In genomic region chr3:101709379-101709970, GRCm38 (mm10) we compare ENCODE assay signal across 9 mouse cellular contexts.
A peak's percentile ranks its signal among the peaks of the same experiment; 100 is the strongest.
DNase-seq lines count a peak whose midpoint lies in the region; ATAC-seq and TF ChIP-seq lines count a peak whose summit lies in the region.
"Had no signal": no experiment of that assay in that cellular context is flagged by ENCODE, and none has a peak within 500 bp of the region (broad histone marks: within the 10 kb centered on the region; RNA-seq: fewer than 3 reads in every experiment).

No protein-coding gene starts in this region.

- no peak overlapping the region for H3K9ac ChIP-seq in midbrain, embryonic 13.5 days (replicated peaks)
- H3K9ac ChIP-seq in midbrain, embryonic 15.5 days: no peak overlapping the region
- H3K9ac ChIP-seq in heart, embryonic 11.5 days (ENCODE audit: low read depth, low read length): no peak overlapping the region
- H3K9ac ChIP-seq in stomach, postnatal 0 days (ENCODE audit: low read length): no peak overlapping the region
- H3K9ac ChIP-seq: liver, embryonic 14.5 days had no signal

- DNase-seq in kidney, adult 8-10 months: peak; percentile 50 to 64
- peak; percentile 84 for DNase-seq in stomach, postnatal 0 days (ENCODE audit: low spot score)
- DNase-seq in left cerebral cortex, postnatal 25 days (ENCODE audit: low spot score in 2 of 2): no peak
- DNase-seq in layer of hippocampus, adult 9-11 months: no peak
- no peak for DNase-seq in gastrocnemius, adult 18-20 months (ENCODE audit: low spot score)

- peak overlapping the region; percentile 1; the same call in 1 of the 2 replicates for H3K27ac ChIP-seq in midbrain, embryonic 13.5 days
- no peak overlapping the region for H3K27ac ChIP-seq in midbrain, embryonic 15.5 days
- peak overlapping the region; percentile 47; the same call in 1 of the 2 replicates for H3K27ac ChIP-seq in heart, embryonic 11.5 days (ENCODE audit: low read depth, low read length)
- peak overlapping the region; percentile 79 for H3K27ac ChIP-seq in stomach, postnatal 0 days (replicated peaks)
- H3K27ac ChIP-seq: liver, embryonic 14.5 days had no signal

- intact Hi-C loops in left cerebral cortex, postnatal 25 days (cut with DNase I): no loop called here

- WGBS in midbrain, embryonic 13.5 days: 77% methylated on average over 12 of the region's 12 CpGs
- WGBS in midbrain, embryonic 15.5 days: 74% methylated on average over 12 of the region's 12 CpGs
- WGBS in heart, embryonic 11.5 days (ENCODE audit: insufficient replicate concordance): 43% methylated on average over 12 of the region's 12 CpGs
- WGBS in stomach, postnatal 0 days: 50% methylated on average over 12 of the region's 12 CpGs

- H3K4me3 ChIP-seq in midbrain, embryonic 13.5 days (replicated peaks): no peak overlapping the region
- H3K4me3 ChIP-seq in midbrain, embryonic 15.5 days: no peak overlapping the region
- no peak overlapping the region for H3K4me3 ChIP-seq in heart, embryonic 11.5 days (ENCODE audit: low read depth, low read length)
- no peak overlapping the region for H3K4me3 ChIP-seq in stomach, postnatal 0 days (ENCODE audit: low read depth, low read length)

- TF ChIP-seq EP300 in stomach, postnatal 0 days (optimal IDR thresholded peaks at IDR 0.05): no peak

- H3K4me1 ChIP-seq in midbrain, embryonic 13.5 days (replicated peaks): peaks cover 39% of the 10 kb centered on the region
- peaks cover 32% of the 10 kb centered on the region for H3K4me1 ChIP-seq in midbrain, embryonic 15.5 days
- peaks cover 67% of the 10 kb centered on the region for H3K4me1 ChIP-seq in heart, embryonic 11.5 days (ENCODE audit: control insufficient read depth, insufficient read depth, low read length)
- peaks cover 12% of the 10 kb centered on the region for H3K4me1 ChIP-seq in stomach, postnatal 0 days (replicated peaks; ENCODE audit: control insufficient read depth, insufficient read depth)

- no peak overlapping the region for H3K4me2 ChIP-seq in midbrain, embryonic 13.5 days (replicated peaks)
- no peak overlapping the region for H3K4me2 ChIP-seq in midbrain, embryonic 15.5 days
- no peak overlapping the region for H3K4me2 ChIP-seq in heart, embryonic 11.5 days
- H3K4me2 ChIP-seq in stomach, postnatal 0 days (replicated peaks; ENCODE audit: low read depth): no peak overlapping the region

- no peaks in the 10 kb centered on the region for H3K36me3 ChIP-seq in midbrain, embryonic 13.5 days
- H3K36me3 ChIP-seq in midbrain, embryonic 15.5 days (replicated peaks): no peaks in the 10 kb centered on the region
- no peaks in the 10 kb centered on the region for H3K36me3 ChIP-seq in heart, embryonic 11.5 days (ENCODE audit: control insufficient read depth, insufficient read depth, low read length)
- no peaks in the 10 kb centered on the region for H3K36me3 ChIP-seq in stomach, postnatal 0 days (ENCODE audit: control insufficient read depth, insufficient read depth, low read length)

- TF ChIP-seq CTCF in stomach, postnatal 0 days (IDR thresholded peaks at IDR 0.05; ENCODE audit: low read depth): no peak

- 0 out of 2 replicates have a peak, but pooled peaks cover 2% of the 10 kb centered on the region for H3K27me3 ChIP-seq in midbrain, embryonic 13.5 days
- H3K27me3 ChIP-seq in midbrain, embryonic 15.5 days (replicated peaks): no peaks in the 10 kb centered on the region
- H3K27me3 ChIP-seq in heart, embryonic 11.5 days (ENCODE audit: control insufficient read depth, insufficient read depth, low read length): no peaks in the 10 kb centered on the region
- H3K27me3 ChIP-seq in stomach, postnatal 0 days (ENCODE audit: control insufficient read depth, insufficient read depth, low read length): no peaks in the 10 kb centered on the region

- ATAC-seq in midbrain, embryonic 13.5 days: no peak
- ATAC-seq in midbrain, embryonic 15.5 days (replicated peaks): no peak
- no peak for ATAC-seq in heart, embryonic 11.5 days (replicated peaks; ENCODE audit: insufficient number of reproducible peaks, low FRiP score, low TSS enrichment)
- peak; percentile 94 for ATAC-seq in stomach, postnatal 0 days (ENCODE audit: low FRiP score, low TSS enrichment)

- H3K9me3 ChIP-seq in midbrain, embryonic 13.5 days: no peaks in the 10 kb centered on the region
- no peaks in the 10 kb centered on the region for H3K9me3 ChIP-seq in midbrain, embryonic 15.5 days
- no peaks in the 10 kb centered on the region for H3K9me3 ChIP-seq in heart, embryonic 11.5 days (replicated peaks; ENCODE audit: control insufficient read depth, low read length)
- H3K9me3 ChIP-seq in stomach, postnatal 0 days (ENCODE audit: control insufficient read depth, low read length): no peaks in the 10 kb centered on the region

Comparison
In these comparisons a context has a peak if more than half of its experiments do, and no peak if none do; other contexts are left out.
1. DNase-seq: peak in kidney, adult 8-10 months (2 of 2) and stomach, postnatal 0 days (single experiment); none in left cerebral cortex, postnatal 25 days (0 of 2), layer of hippocampus, adult 9-11 months (single experiment) and gastrocnemius, adult 18-20 months (single experiment).